Mouse (Mus musculus) neural tube, embryonic 15.5 days (tissue): ENCODE results near the gene Traf3. TPM values are rescaled to one million over a fixed set of nuclear protein-coding genes. Genes with fewer than 3 reads are reported as not detected.
A peak's percentile ranks its signal among the peaks of the same experiment; 100 is the strongest.

Experiments
- ATAC-seq: fragments of 200-750 bp; cut with Nextera tagmentation; 2 replicates; pipeline ENCODE4 v1.8.0; 2017; ENCODE audit warnings: mild to moderate bottlenecking, moderate TSS enrichment, moderate library complexity; ENCODE audit not compliant: low FRiP score
- H3K27ac ChIP-seq: fragments of 300-500 bp; sonication (generic); replicated peaks from 2 replicates; pipeline ENCODE4 v1.5.1; 2015; ENCODE audit warnings: mild to moderate bottlenecking, inconsistent platforms
- H3K27me3 ChIP-seq: fragments of 300-500 bp; sonication (generic); replicated peaks from 2 replicates; pipeline ENCODE4 v1.6.1; 2015; ENCODE audit warnings: inconsistent platforms
- H3K36me3 ChIP-seq: fragments of 300-500 bp; sonication (generic); 2 replicates; pipeline ENCODE4 v1.6.1; 2015; ENCODE audit warnings: inconsistent platforms
- H3K4me1 ChIP-seq: fragments of 300-500 bp; sonication (generic); 2 replicates; pipeline ENCODE4 v1.6.1; 2015; ENCODE audit warnings: inconsistent platforms
- H3K4me2 ChIP-seq: fragments of 300-500 bp; sonication (generic); 2 replicates; pipeline ENCODE4 v1.6.1; 2015; ENCODE audit warnings: inconsistent platforms, mild to moderate bottlenecking, moderate library complexity
- H3K4me3 ChIP-seq: fragments of 300-500 bp; sonication (generic); replicated peaks from 2 replicates; pipeline ENCODE4 v1.5.1; 2015; ENCODE audit warnings: mild to moderate bottlenecking, inconsistent platforms
- H3K9ac ChIP-seq: fragments of 300-500 bp; sonication (generic); replicated peaks from 2 replicates; pipeline ENCODE4 v1.6.1; 2015; ENCODE audit warnings: mild to moderate bottlenecking, inconsistent platforms
- H3K9me3 ChIP-seq: fragments of 300-500 bp; sonication (generic); replicated peaks from 2 replicates; pipeline ENCODE4 v1.6.1; 2016; ENCODE audit warnings: inconsistent platforms
- WGBS: fragments of 180-500 bp; shearing (Covaris S2); methylation state at CpG from one replicate; pipeline ENCODE4 v1.1.7; 2015; ENCODE audit warnings: mixed read lengths; 5-methylcytosine and 5-hydroxymethylcytosine counted together
- polyA plus RNA-seq: library from polyadenylated mRNA; unstranded; fragments of >200 nt; fragmentation: Nextera tagmentation; extraction: Ambion mirVana; gene quantifications from 2 replicates; pipeline ENCODE4 v1.2.1, GENCODE M21; 2015

Traf3 gene
- polyA plus RNA-seq, 1 experiment from 2014 or later, result 19.0 TPM

- ATAC-seq, result no peak
- no peak overlapping the region for H3K4me2 ChIP-seq
- H3K4me1 ChIP-seq, result peaks cover 9% of the 10 kb centered on the region; the same call in 1 of the 2 replicates
- H3K9ac ChIP-seq, result no peak overlapping the region
- peaks cover 16% of the 10 kb centered on the region for H3K36me3 ChIP-seq
- peaks cover 44% of the 10 kb centered on the region for H3K27me3 ChIP-seq
- H3K4me3 ChIP-seq, result no peak overlapping the region
- H3K27ac ChIP-seq, result no peak overlapping the region
- 82% methylated on average over 4 of the region's 4 CpGs for WGBS
- no peaks in the 10 kb centered on the region for H3K9me3 ChIP-seq
Measured at GRCm38 (mm10) chr12:111267673-111268325, 101.6 kb downstream of the Traf3 start.

- no peak within 1 kb of the TSS for H3K4me2 ChIP-seq
- WGBS, result 41% methylated on average over 25 of the region's 25 CpGs
- peaks cover 74% of the 10 kb centered on the region for H3K27me3 ChIP-seq
- H3K36me3 ChIP-seq, result no peaks in the 10 kb centered on the region
- H3K9ac ChIP-seq, result no peak within 1 kb of the TSS
- no peak within 1 kb of the TSS for H3K27ac ChIP-seq
- H3K9me3 ChIP-seq, result no peaks in the 10 kb centered on the region
- no peak within 1 kb of the TSS for H3K4me3 ChIP-seq
- ATAC-seq, result no peak
- H3K4me1 ChIP-seq, result peaks cover 33% of the 10 kb centered on the region
Measured at GRCm38 (mm10) chr12:111270629-111271277, 104.6 kb downstream of the Traf3 start, which contains the start of gene Amn. Gene Amn (plus strand): TSS chr12:111271095.

GRCm38 (mm10) chr12:111271406-111271805, 105.2 kb downstream of the Traf3 start:
- Histone ChIP-seq H3K9me3 (no peaks in the 10 kb centered on the region), H3K36me3 (no peaks in the 10 kb centered on the region)

GRCm38 (mm10) chr12:111271966-111272365, 105.8 kb downstream of the Traf3 start:
- no peaks in the 10 kb centered on the region for H3K9me3 ChIP-seq
- ATAC-seq, result no peak
- H3K9ac ChIP-seq, result no peak overlapping the region
- 26% methylated on average over 8 of the region's 8 CpGs for WGBS
- H3K27me3 ChIP-seq, result peaks cover 86% of the 10 kb centered on the region
- no peak overlapping the region for H3K4me2 ChIP-seq
- H3K27ac ChIP-seq, result no peak overlapping the region
- H3K36me3 ChIP-seq, result no peaks in the 10 kb centered on the region
- H3K4me3 ChIP-seq, result no peak overlapping the region
- H3K4me1 ChIP-seq, result peaks cover 35% of the 10 kb centered on the region

More at GRCm38 (mm10) chr12:111271406-111271805, 105.2 kb downstream of the Traf3 start:
- no peak overlapping the region for H3K27ac ChIP-seq
- H3K4me1 ChIP-seq, result peaks cover 35% of the 10 kb centered on the region
- H3K4me2 ChIP-seq, result no peak overlapping the region
- no peak overlapping the region for H3K4me3 ChIP-seq
- no peak overlapping the region for H3K9ac ChIP-seq
- 10% methylated on average over 28 of the region's 28 CpGs for WGBS
- no peak for ATAC-seq
- peaks cover 80% of the 10 kb centered on the region for H3K27me3 ChIP-seq

- WGBS, result 21% methylated on average over 12 of the region's 12 CpGs
- H3K4me1 ChIP-seq, result peaks cover 35% of the 10 kb centered on the region
- H3K27me3 ChIP-seq, result peaks cover 90% of the 10 kb centered on the region
- ATAC-seq, result no peak
- no peaks in the 10 kb centered on the region for H3K9me3 ChIP-seq
- H3K9ac ChIP-seq, result no peak overlapping the region
- no peak overlapping the region for H3K4me3 ChIP-seq
- H3K36me3 ChIP-seq, result no peaks in the 10 kb centered on the region
- no peak overlapping the region for H3K27ac ChIP-seq
- no peak overlapping the region for H3K4me2 ChIP-seq
Measured at GRCm38 (mm10) chr12:111272420-111272819, 106.2 kb downstream of the Traf3 start.

GRCm38 (mm10) chr12:111274006-111274405, 107.8 kb downstream of the Traf3 start:
- 4% methylated on average over 28 of the region's 28 CpGs for WGBS
- no peak overlapping the region for H3K27ac ChIP-seq
- H3K27me3 ChIP-seq, result peaks cover 84% of the 10 kb centered on the region
- no peaks in the 10 kb centered on the region for H3K36me3 ChIP-seq
- peak overlapping the region; percentile 76 for H3K4me2 ChIP-seq
- H3K9me3 ChIP-seq, result no peaks in the 10 kb centered on the region
- H3K9ac ChIP-seq, result peak overlapping the region; percentile 47
- peaks cover 35% of the 10 kb centered on the region for H3K4me1 ChIP-seq
- H3K4me3 ChIP-seq, result peak overlapping the region; percentile 43
- ATAC-seq, result peak; percentile 33

GRCm38 (mm10) chr12:111274447-111275149, 108.4 kb downstream of the Traf3 start:
- H3K27ac ChIP-seq, result no peak overlapping the region
- peak overlapping the region; percentile 43 for H3K4me3 ChIP-seq

GRCm38 (mm10) chr12:111275150-111275841, 109.1 kb downstream of the Traf3 start:
- no peaks in the 10 kb centered on the region for H3K9me3 ChIP-seq
- H3K4me1 ChIP-seq, result peaks cover 35% of the 10 kb centered on the region
- peak overlapping the region; percentile 43 for H3K4me3 ChIP-seq
- WGBS, result 5% methylated on average over 58 of the region's 58 CpGs
- H3K9ac ChIP-seq, result peak overlapping the region; percentile 47
- no peak overlapping the region for H3K27ac ChIP-seq
- peak; percentile 45; the same call in 1 of the 2 replicates for ATAC-seq
- H3K36me3 ChIP-seq, result no peaks in the 10 kb centered on the region
- peaks cover 71% of the 10 kb centered on the region for H3K27me3 ChIP-seq
- peak overlapping the region; percentile 76 for H3K4me2 ChIP-seq

More at GRCm38 (mm10) chr12:111274447-111275149, 108.4 kb downstream of the Traf3 start:
- WGBS, result 2% methylated on average over 76 of the region's 80 CpGs
- peaks cover 78% of the 10 kb centered on the region for H3K27me3 ChIP-seq
- H3K9ac ChIP-seq, result peak overlapping the region; percentile 47
- ATAC-seq, result peak; percentile 43
- no peaks in the 10 kb centered on the region for H3K36me3 ChIP-seq
- H3K9me3 ChIP-seq, result no peaks in the 10 kb centered on the region
- peaks cover 35% of the 10 kb centered on the region for H3K4me1 ChIP-seq
- H3K4me2 ChIP-seq, result peak overlapping the region; percentile 76

- no peak overlapping the region for H3K27ac ChIP-seq
- no peak overlapping the region for H3K9ac ChIP-seq
- peak overlapping the region; percentile 76; the same call in 1 of the 2 replicates for H3K4me2 ChIP-seq
- H3K4me1 ChIP-seq, result peaks cover 29% of the 10 kb centered on the region
- no peaks in the 10 kb centered on the region for H3K9me3 ChIP-seq
- WGBS, result 66% methylated on average over 6 of the region's 6 CpGs
- no peak overlapping the region for H3K4me3 ChIP-seq
- no peak for ATAC-seq
- H3K27me3 ChIP-seq, result peaks cover 61% of the 10 kb centered on the region
- H3K36me3 ChIP-seq, result no peaks in the 10 kb centered on the region
Measured at GRCm38 (mm10) chr12:111276371-111276770, 110.2 kb downstream of the Traf3 start.

GRCm38 (mm10) chr12:111283573-111283972, 117.4 kb downstream of the Traf3 start:
- no peak overlapping the region for H3K27ac ChIP-seq
- no peak overlapping the region for H3K9ac ChIP-seq
- H3K27me3 ChIP-seq, result no peaks in the 10 kb centered on the region
- no peaks in the 10 kb centered on the region for H3K9me3 ChIP-seq
- no peaks in the 10 kb centered on the region for H3K36me3 ChIP-seq
- peaks cover 13% of the 10 kb centered on the region; the same call in 1 of the 2 replicates for H3K4me1 ChIP-seq
- WGBS, result 81% methylated on average over 4 of the region's 4 CpGs
- no peak overlapping the region for H3K4me2 ChIP-seq
- ATAC-seq, result no peak
- no peak overlapping the region for H3K4me3 ChIP-seq

GRCm38 (mm10) chr12:111284532-111284931, 118.4 kb downstream of the Traf3 start:
- peak overlapping the region; percentile 32 for H3K4me2 ChIP-seq

More at GRCm38 (mm10) chr12:111284532-111284931, 118.4 kb downstream of the Traf3 start:
- Histone ChIP-seq H3K9me3 (no peaks in the 10 kb centered on the region), H3K9ac (no peak overlapping the region), H3K36me3 (no peaks in the 10 kb centered on the region), H3K4me1 (peaks cover 13% of the 10 kb centered on the region; the same call in 1 of the 2 replicates), H3K27ac (no peak overlapping the region), H3K4me3 (no peak overlapping the region), H3K27me3 (no peaks in the 10 kb centered on the region)
- WGBS, result 41% methylated on average over 10 of the region's 10 CpGs
- ATAC-seq, result peak; percentile 35; the same call in 1 of the 2 replicates
